Mouse (Mus musculus) embryonic fibroblast, embryonic 13.5 days (primary cell): Measurements from ENCODE around the gene Rest. TPM values are rescaled to one million over a fixed set of nuclear protein-coding genes. Genes with fewer than 3 reads are reported as not detected.

Source experiments
- H3K27ac ChIP-seq: 2 replicates; pipeline ENCODE4 v1.5.1; 2012; ENCODE audit warnings: low read length, control low read depth, inconsistent platforms; ENCODE audit not compliant: insufficient read depth
- H3K4me1 ChIP-seq: 2 replicates; pipeline ENCODE4 v1.6.1; 2011; ENCODE audit warnings: low read length; ENCODE audit not compliant: control insufficient read depth, insufficient read depth
- H3K4me3 ChIP-seq: 2 replicates; pipeline ENCODE4 v1.5.1; 2011; ENCODE audit warnings: mild to moderate bottlenecking, control low read depth, low read length; ENCODE audit not compliant: insufficient read depth
- CTCF ChIP-seq: IDR thresholded peaks from 2 replicates; pipeline ENCODE4 v1.5.1; 2011; ENCODE audit warnings: mild to moderate bottlenecking, control low read depth, low read length, moderate library complexity, borderline replicate concordance; ENCODE audit not compliant: insufficient read depth
- POLR2A ChIP-seq: IDR thresholded peaks from 2 replicates; pipeline ENCODE4 v1.6.1; 2011; ENCODE audit warnings: low read depth, mild to moderate bottlenecking, control low read depth, low read length, moderate library complexity
- polyA plus RNA-seq: library from polyadenylated mRNA; stranded (reverse); fragments of >200 nt; gene quantifications from 2 replicates; pipeline ENCODE4 v1.2.4, GENCODE M21; 2011; ENCODE audit warnings: low read depth; ENCODE audit not compliant: missing spikeins, insufficient read length

Rest gene
- polyA plus RNA-seq, 1 experiment, result 36.4 TPM

- Histone ChIP-seq H3K4me3 (no peak overlapping the region), H3K27ac (no peak overlapping the region), H3K4me1 (no peaks in the 10 kb centered on the region)
- TF ChIP-seq POLR2A (no peak), CTCF (no peak)
These were observed 16.4 kb downstream of the Rest start for GRCm38 (mm10) chr5:77281518-77282174.

GRCm38 (mm10) chr5:77282242-77282641, 17.0 kb downstream of the Rest start:
- H3K27ac ChIP-seq, result no peak overlapping the region
- TF ChIP-seq CTCF (no peak), POLR2A (no peak)
- H3K4me1 ChIP-seq, result no peaks in the 10 kb centered on the region
- H3K4me3 ChIP-seq, result no peak overlapping the region

- no peaks in the 10 kb centered on the region for H3K4me1 ChIP-seq
- TF ChIP-seq POLR2A, result no peak
- no peak for TF ChIP-seq CTCF
- H3K27ac ChIP-seq, result no peak overlapping the region
- no peak overlapping the region for H3K4me3 ChIP-seq
These were observed 20.4 kb downstream of the Rest start for GRCm38 (mm10) chr5:77285685-77286084.

DNA sequence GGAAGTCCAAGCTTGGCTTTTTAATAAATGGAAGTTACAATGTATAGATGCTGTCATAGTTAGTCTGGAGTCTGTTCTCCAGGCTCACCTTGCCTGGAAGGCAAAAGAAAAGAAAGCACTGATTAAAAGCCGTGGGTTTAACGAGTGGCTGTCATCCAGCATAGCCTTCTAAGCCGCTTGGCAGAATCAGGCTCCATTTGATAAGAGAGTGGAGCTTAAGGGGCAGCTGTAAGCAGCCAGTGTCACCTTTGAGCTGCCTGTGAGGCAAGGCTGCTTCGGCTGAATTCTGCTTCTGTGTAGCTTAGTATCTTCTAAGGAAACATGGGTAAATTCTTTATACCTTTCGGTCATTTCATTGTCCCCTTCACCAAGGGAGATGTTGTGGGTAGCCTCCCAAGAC, 21.6 kb downstream of the Rest start:
- H3K4me1 ChIP-seq, result no peaks in the 10 kb centered on the region
- no peak overlapping the region for H3K4me3 ChIP-seq
- no peak for TF ChIP-seq CTCF
- TF ChIP-seq POLR2A, result no peak
- H3K27ac ChIP-seq, result no peak overlapping the region

- no peaks in the 10 kb centered on the region for H3K4me1 ChIP-seq
- TF ChIP-seq POLR2A (no peak), CTCF (no peak)
- H3K27ac ChIP-seq, result no peak overlapping the region
- no peak overlapping the region for H3K4me3 ChIP-seq
These were observed 22.6 kb downstream of the Rest start for GRCm38 (mm10) chr5:77287901-77288300.

- Histone ChIP-seq H3K4me3 (no peak overlapping the region), H3K4me1 (no peaks in the 10 kb centered on the region), H3K27ac (no peak overlapping the region)
- TF ChIP-seq POLR2A, result no peak
- no peak for TF ChIP-seq CTCF
These were observed 24.4 kb downstream of the Rest start for GRCm38 (mm10) chr5:77289686-77290085.

DNA sequence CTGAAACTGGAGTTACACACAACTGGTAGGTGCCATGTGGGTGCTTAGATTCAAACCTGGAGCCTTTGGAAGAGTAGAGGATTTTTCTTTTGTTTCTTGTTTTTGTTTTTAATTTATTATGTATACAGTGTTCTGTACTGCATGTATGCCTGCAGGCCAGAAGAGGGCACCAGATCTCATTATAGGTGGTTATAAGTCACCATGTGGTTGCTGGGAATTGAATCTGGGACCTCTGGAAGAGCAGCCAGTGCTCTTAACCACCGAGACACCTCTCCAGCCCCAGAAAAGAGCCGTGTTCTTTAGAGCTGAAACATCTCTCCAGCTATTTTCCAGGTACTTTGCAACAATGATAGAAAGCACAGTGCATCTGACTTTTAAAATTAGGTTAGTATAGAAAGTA, 25.3 kb downstream of the Rest start:
- no peak for TF ChIP-seq POLR2A
- TF ChIP-seq CTCF, result no peak
- H3K4me3 ChIP-seq, result no peak overlapping the region
- no peak overlapping the region for H3K27ac ChIP-seq
- H3K4me1 ChIP-seq, result no peaks in the 10 kb centered on the region

- Histone ChIP-seq H3K27ac (no peak overlapping the region), H3K4me1 (no peaks in the 10 kb centered on the region), H3K4me3 (no peak overlapping the region)
- TF ChIP-seq POLR2A, result no peak
- TF ChIP-seq CTCF, result no peak
These were observed 27.7 kb downstream of the Rest start for GRCm38 (mm10) chr5:77292803-77293522.

DNA sequence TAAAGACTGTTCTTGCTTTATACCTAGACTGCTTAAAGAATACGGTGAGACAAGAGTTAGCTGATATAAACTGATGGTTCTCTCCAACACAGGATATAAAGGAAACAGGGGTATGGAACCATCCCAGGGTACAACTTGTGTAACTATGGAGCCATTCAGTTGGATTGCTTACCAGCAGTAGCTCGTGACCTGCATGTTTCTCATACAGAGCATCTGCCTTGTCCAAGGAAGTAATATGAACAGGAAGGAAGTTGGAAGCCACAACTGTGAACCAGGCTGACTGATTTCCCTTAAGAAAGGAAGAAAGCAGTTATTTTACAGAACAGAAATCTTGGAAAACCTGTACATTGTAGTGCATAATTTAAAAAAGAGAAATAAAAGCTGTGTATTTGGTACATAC, 34.2 kb downstream of the Rest start:
- H3K4me3 ChIP-seq, result no peak overlapping the region
- H3K4me1 ChIP-seq, result peaks cover 3% of the 10 kb centered on the region; the same call in 1 of the 2 replicates
- no peak overlapping the region for H3K27ac ChIP-seq
- TF ChIP-seq CTCF (no peak), POLR2A (no peak)

- Histone ChIP-seq H3K4me3 (no peak overlapping the region), H3K4me1 (peaks cover 3% of the 10 kb centered on the region; the same call in 1 of the 2 replicates), H3K27ac (peak overlapping the region; percentile 92)
- no peak for TF ChIP-seq CTCF
- no peak for TF ChIP-seq POLR2A
These were observed 36.1 kb downstream of the Rest start for GRCm38 (mm10) chr5:77301296-77301903.
